Mouse (Mus musculus) neural tube, embryonic 11.5 days (tissue): ENCODE data around the gene Ergic3. TPM values are rescaled to one million over a fixed set of nuclear protein-coding genes. Genes with fewer than 3 reads are reported as not detected.

Experiments used
- ATAC-seq: fragments of 200-750 bp; cut with Nextera tagmentation; 2 replicates; pipeline ENCODE4 v1.8.0; 2017; ENCODE audit warnings: moderate number of reproducible peaks, mild to moderate bottlenecking, moderate TSS enrichment, moderate library complexity; ENCODE audit not compliant: insufficient read depth, low FRiP score, low TSS enrichment
- DNase-seq: peaks from one replicate; pipeline ENCODE4 v3.0.0-alpha.2; 2015; ENCODE audit warnings: low spot score
- H3K27ac ChIP-seq: fragments of 300-500 bp; sonication (generic); 2 replicates; pipeline ENCODE4 v1.5.1; 2014; ENCODE audit warnings: low read depth, mild to moderate bottlenecking, low read length
- H3K27me3 ChIP-seq: fragments of 300-500 bp; sonication (generic); 2 replicates; pipeline ENCODE4 v1.6.1; 2014; ENCODE audit warnings: mild to moderate bottlenecking, low read length, mixed read lengths; ENCODE audit not compliant: control insufficient read depth, insufficient read depth
- H3K36me3 ChIP-seq: fragments of 300-500 bp; sonication (generic); 2 replicates; pipeline ENCODE4 v1.6.1; 2014; ENCODE audit warnings: mild to moderate bottlenecking, low read length, moderate library complexity, mixed read lengths; ENCODE audit not compliant: control insufficient read depth, insufficient read depth
- H3K4me1 ChIP-seq: fragments of 300-500 bp; sonication (generic); 2 replicates; pipeline ENCODE4 v1.6.1; 2014; ENCODE audit warnings: low read length, mixed read lengths; ENCODE audit not compliant: control insufficient read depth, insufficient read depth
- H3K4me2 ChIP-seq: fragments of 300-500 bp; sonication (generic); 2 replicates; pipeline ENCODE4 v1.6.1; 2014; ENCODE audit warnings: low read depth, mild to moderate bottlenecking, moderate library complexity
- H3K4me3 ChIP-seq: fragments of 300-500 bp; sonication (generic); 2 replicates; pipeline ENCODE4 v1.5.1; 2014; ENCODE audit warnings: low read depth, low read length
- H3K9ac ChIP-seq: fragments of 300-500 bp; sonication (generic); 2 replicates; pipeline ENCODE4 v1.6.1; 2014; ENCODE audit warnings: mild to moderate bottlenecking, low read length
- H3K9me3 ChIP-seq: fragments of 300-500 bp; sonication (generic); 2 replicates; pipeline ENCODE4 v1.6.1; 2016; ENCODE audit warnings: low read length; ENCODE audit not compliant: control insufficient read depth
- WGBS: fragments of 180-500 bp; shearing (Covaris S2); extraction: QIAGEN DNeasy Blood & Tissue Kit; methylation state at CpG from one replicate; pipeline ENCODE4 v1.1.7; 2014; 5-methylcytosine and 5-hydroxymethylcytosine counted together
- polyA plus RNA-seq: library from polyadenylated mRNA; unstranded; fragments of >200 nt; fragmentation: Nextera tagmentation; extraction: Ambion mirVana; gene quantifications from 2 replicates; pipeline ENCODE4 v1.2.1, GENCODE M21; 2014

Gene Ergic3
- polyA plus RNA-seq = 224 and 226 TPM in 2 replicates

GRCm38 (mm10) chr2:156007888-156008532 lies at the start of gene Ergic3, which contains the start of gene 6430550D23Rik:
Ergic3 (plus strand) TSS chr2:156008045.
6430550D23Rik (minus strand) TSS chr2:156007977.
- Histone ChIP-seq H3K4me3 (peak within 1 kb of the TSS; percentile 83), H3K4me1 (peaks cover 4% of the 10 kb centered on the region; the same call in 1 of the 2 replicates), H3K36me3 (peaks cover 20% of the 10 kb centered on the region), H3K4me2 (peak within 1 kb of the TSS; percentile 65), H3K27ac (peak within 1 kb of the TSS; percentile 73), H3K9ac (peak within 1 kb of the TSS; percentile 77), H3K27me3 (no peaks in the 10 kb centered on the region), H3K9me3 (no peaks in the 10 kb centered on the region)
- under 1% methylated on average over 45 of the region's 45 CpGs for WGBS
- peak; percentile 98 for ATAC-seq
- peak; percentile 98 for DNase-seq

- Histone ChIP-seq H3K4me1 (no peaks in the 10 kb centered on the region), H3K36me3 (peaks cover 5% of the 10 kb centered on the region), H3K27ac (no peak overlapping the region), H3K4me2 (no peak overlapping the region), H3K27me3 (no peaks in the 10 kb centered on the region), H3K9ac (no peak overlapping the region), H3K4me3 (no peak overlapping the region), H3K9me3 (no peaks in the 10 kb centered on the region)
- WGBS = 90% methylated on average over 5 of the region's 5 CpGs
- no peak for DNase-seq
- no peak for ATAC-seq
These were observed 47.9 kb upstream of the Ergic3 start for GRCm38 (mm10) chr2:155959981-155960380.

- Histone ChIP-seq H3K4me2 (no peak overlapping the region), H3K9ac (no peak overlapping the region), H3K4me1 (no peaks in the 10 kb centered on the region), H3K9me3 (no peaks in the 10 kb centered on the region), H3K27me3 (no peaks in the 10 kb centered on the region), H3K36me3 (peaks cover 10% of the 10 kb centered on the region), H3K27ac (no peak overlapping the region), H3K4me3 (no peak overlapping the region)
- 82% methylated on average over 10 of the region's 10 CpGs for WGBS
- DNase-seq (peak; percentile 17), ATAC-seq (no peak)
These were observed 46.0 kb upstream of the Ergic3 start for GRCm38 (mm10) chr2:155961862-155962261.

DNA sequence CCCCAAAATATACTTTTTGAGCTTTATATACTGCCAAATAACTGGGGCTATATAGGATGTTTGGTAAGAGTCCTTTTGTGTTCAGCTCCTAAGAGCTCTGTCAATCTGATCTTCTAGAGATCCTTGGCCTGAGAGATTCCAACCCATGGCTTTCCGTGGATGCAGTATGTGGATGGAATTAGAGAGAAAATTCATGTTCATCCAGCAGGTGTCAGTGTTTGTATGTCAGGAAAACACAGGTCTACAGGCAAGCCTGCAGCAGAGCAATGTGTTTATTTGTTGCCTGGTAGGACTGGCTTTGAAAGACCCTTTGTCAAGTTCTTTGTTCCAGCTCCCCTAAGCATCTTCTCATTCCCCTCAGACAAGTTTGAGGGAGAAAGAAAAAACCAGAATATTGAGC lies 44.9 kb upstream of the Ergic3 start:
- DNase-seq = peak; percentile 11
- H3K36me3 ChIP-seq = peaks cover 12% of the 10 kb centered on the region

GRCm38 (mm10) chr2:155973348-155973747 lies 34.5 kb upstream of the Ergic3 start:
- H3K36me3 ChIP-seq = peaks cover 43% of the 10 kb centered on the region
- ATAC-seq = no peak

More for the DNA sequence above, 44.9 kb upstream of the Ergic3 start:
- WGBS = 57% methylated on average over 1 of the region's 1 CpGs
- Histone ChIP-seq H3K4me2 (no peak overlapping the region), H3K4me3 (no peak overlapping the region), H3K9me3 (no peaks in the 10 kb centered on the region), H3K27me3 (no peaks in the 10 kb centered on the region), H3K4me1 (no peaks in the 10 kb centered on the region), H3K9ac (no peak overlapping the region), H3K27ac (no peak overlapping the region)
- no peak for ATAC-seq

DNA sequence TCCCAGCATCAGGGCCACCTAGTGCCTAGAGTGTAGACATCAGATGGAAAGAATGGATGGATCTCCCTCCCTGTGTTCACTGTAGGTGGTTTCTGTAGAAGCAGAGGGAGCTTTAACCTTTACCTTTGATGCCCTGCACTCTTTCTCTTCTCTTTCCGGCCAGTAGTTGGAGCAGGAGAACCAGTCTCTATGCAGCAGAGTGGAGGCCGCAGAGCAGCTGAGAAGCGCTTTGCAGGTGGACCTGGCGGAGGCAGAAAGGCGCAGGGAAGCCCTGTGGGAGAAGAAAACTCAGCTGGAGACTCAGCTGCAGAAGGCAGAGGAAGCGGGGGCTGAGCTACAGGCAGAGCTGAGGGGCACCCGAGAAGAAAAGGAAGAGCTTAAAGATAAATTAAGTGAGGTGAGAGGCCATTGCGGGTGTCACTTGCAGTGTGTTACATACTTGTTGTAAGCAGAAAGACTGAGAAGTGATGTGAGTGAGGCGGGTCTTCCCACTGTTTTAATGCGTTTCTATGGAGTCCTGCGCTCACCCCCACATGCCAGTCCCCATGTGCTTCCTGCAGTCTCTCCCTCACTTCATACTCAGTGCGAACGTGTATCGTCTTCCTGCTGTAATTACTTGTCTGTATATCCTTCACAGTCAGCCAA lies 33.6 kb upstream of the Ergic3 start:
- H3K27ac ChIP-seq = no peak overlapping the region
- DNase-seq = no peak
- no peaks in the 10 kb centered on the region for H3K4me1 ChIP-seq
- H3K4me3 ChIP-seq = no peak overlapping the region
- H3K36me3 ChIP-seq = peaks cover 41% of the 10 kb centered on the region
- WGBS = 88% methylated on average over 14 of the region's 14 CpGs
- H3K27me3 ChIP-seq = no peaks in the 10 kb centered on the region
- no peak overlapping the region for H3K9ac ChIP-seq
- no peak overlapping the region for H3K4me2 ChIP-seq
- ATAC-seq = no peak
- H3K9me3 ChIP-seq = no peaks in the 10 kb centered on the region

More at GRCm38 (mm10) chr2:155973348-155973747, 34.5 kb upstream of the Ergic3 start:
- no peak overlapping the region for H3K27ac ChIP-seq
- 89% methylated on average over 6 of the region's 6 CpGs for WGBS
- H3K4me2 ChIP-seq = no peak overlapping the region
- no peaks in the 10 kb centered on the region for H3K4me1 ChIP-seq
- H3K9ac ChIP-seq = no peak overlapping the region
- H3K27me3 ChIP-seq = no peaks in the 10 kb centered on the region
- H3K4me3 ChIP-seq = no peak overlapping the region
- no peak for DNase-seq
- no peaks in the 10 kb centered on the region for H3K9me3 ChIP-seq

- no peaks in the 10 kb centered on the region for H3K4me1 ChIP-seq
- no peaks in the 10 kb centered on the region for H3K27me3 ChIP-seq
- H3K9ac ChIP-seq = no peak overlapping the region
- H3K27ac ChIP-seq = no peak overlapping the region
- peaks cover 37% of the 10 kb centered on the region for H3K36me3 ChIP-seq
- H3K4me3 ChIP-seq = no peak overlapping the region
- DNase-seq = no peak
- WGBS = 80% methylated on average over 5 of the region's 5 CpGs
- no peaks in the 10 kb centered on the region for H3K9me3 ChIP-seq
- no peak overlapping the region for H3K4me2 ChIP-seq
- ATAC-seq = no peak
These were observed 28.4 kb upstream of the Ergic3 start for GRCm38 (mm10) chr2:155979328-155979991.

- Histone ChIP-seq H3K9ac (no peak overlapping the region), H3K9me3 (no peaks in the 10 kb centered on the region), H3K4me2 (no peak overlapping the region), H3K4me1 (no peaks in the 10 kb centered on the region), H3K4me3 (no peak overlapping the region), H3K36me3 (peaks cover 39% of the 10 kb centered on the region), H3K27me3 (no peaks in the 10 kb centered on the region), H3K27ac (no peak overlapping the region)
- DNase-seq = no peak
- 89% methylated on average over 7 of the region's 7 CpGs for WGBS
- no peak for ATAC-seq
These were observed 22.1 kb upstream of the Ergic3 start for GRCm38 (mm10) chr2:155985776-155986175.
